ENCODE assay signal across 22 mouse cellular contexts in the genomic region with DNA sequence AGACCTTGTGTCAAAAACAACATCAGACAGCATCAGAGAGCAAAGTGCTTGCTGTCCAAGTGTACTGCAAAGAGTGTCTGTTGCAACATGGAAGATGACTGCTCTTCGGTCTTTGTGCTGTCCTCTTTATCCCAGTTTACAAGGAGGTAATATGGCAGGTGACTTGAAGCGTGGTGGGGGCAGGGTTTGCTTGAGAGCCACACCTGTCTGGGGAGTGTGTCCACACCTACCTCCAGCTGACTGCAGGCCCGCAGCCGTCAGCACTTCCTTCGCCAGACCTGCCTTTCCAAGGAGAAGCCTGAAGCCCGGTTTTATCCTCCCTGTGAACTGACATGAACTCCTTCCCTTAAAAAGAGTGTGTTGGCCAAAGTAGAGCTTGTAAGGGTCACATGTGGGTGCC.
"Had no signal": no experiment of that assay in that cellular context is flagged by ENCODE, and none has a peak within 500 bp of the region (broad histone marks: within the 10 kb centered on the region; RNA-seq: fewer than 3 reads in every experiment).

No protein-coding gene starts in this region.

- ATAC-seq: forebrain, embryonic 15.5 days; forebrain, postnatal 0 days; hindbrain, postnatal 0 days had no signal

- H3K4me3 ChIP-seq: forebrain, embryonic 15.5 days; heart, adult 2 months; heart, embryonic 12.5 days; hindbrain, embryonic 13.5 days; hindbrain, embryonic 15.5 days; kidney, embryonic 15.5 days; layer of hippocampus, adult 2 months; left cerebral cortex, adult 2 months; limb, embryonic 10.5 days; limb, embryonic 12.5 days had no signal

- DNase-seq: forebrain, postnatal 0 days; gastrocnemius, postnatal 14 days; gastrocnemius, postnatal 36 days; heart, adult 11 months; heart, adult 2 months; heart, postnatal 10 days; kidney, adult 18-20 months; kidney, adult 8-10 months; kidney, postnatal 14 days; kidney, postnatal 36 days; liver had no signal

- H3K36me3 ChIP-seq: forebrain, embryonic 15.5 days had no signal

- H3K9ac ChIP-seq: forebrain, embryonic 15.5 days; forebrain, postnatal 0 days; heart, embryonic 12.5 days; hindbrain, embryonic 13.5 days; hindbrain, embryonic 15.5 days; kidney, embryonic 15.5 days had no signal

- H3K4me1 ChIP-seq: forebrain, embryonic 15.5 days; hindbrain, embryonic 13.5 days; hindbrain, embryonic 15.5 days; limb, embryonic 10.5 days; limb, embryonic 12.5 days had no signal

- H3K9me3 ChIP-seq: forebrain, embryonic 15.5 days; heart, embryonic 12.5 days; hindbrain, embryonic 13.5 days; hindbrain, embryonic 15.5 days; kidney, embryonic 15.5 days; limb, embryonic 10.5 days; limb, embryonic 12.5 days had no signal

- H3K27me3 ChIP-seq: forebrain, embryonic 15.5 days; heart, embryonic 12.5 days; hindbrain, embryonic 13.5 days; hindbrain, embryonic 15.5 days; kidney, embryonic 15.5 days; limb, embryonic 12.5 days had no signal

- H3K27ac ChIP-seq: forebrain, embryonic 15.5 days; heart, adult 2 months; hindbrain, embryonic 13.5 days; hindbrain, embryonic 15.5 days; hindbrain, postnatal 0 days; kidney, embryonic 15.5 days; kidney, postnatal 0 days; layer of hippocampus, adult 2 months; left cerebral cortex, adult 2 months; limb, embryonic 10.5 days; limb, embryonic 12.5 days had no signal

- H3K4me2 ChIP-seq: forebrain, embryonic 15.5 days; heart, embryonic 12.5 days; hindbrain, embryonic 13.5 days; hindbrain, embryonic 15.5 days; kidney, embryonic 15.5 days; limb, embryonic 12.5 days had no signal
